Mouse (Mus musculus) G1E (cell line): Measurements from ENCODE around the gene Tma7.

Experiments
- CTCF ChIP-seq: IDR thresholded peaks from 2 replicates; pipeline ENCODE4 v1.5.1; 2012; ENCODE audit warnings: low read depth, low read length, inconsistent platforms, mixed read lengths
- GATA1 ChIP-seq: IDR thresholded peaks from 2 replicates; pipeline ENCODE4 v1.6.1; 2012; ENCODE audit warnings: borderline replicate concordance, low read length, inconsistent platforms, mixed read lengths
- GATA2 ChIP-seq: IDR thresholded peaks from 2 replicates; pipeline ENCODE4 v1.6.1; 2012; ENCODE audit warnings: low read depth, low read length, inconsistent platforms, borderline replicate concordance
- POLR2AphosphoS5 ChIP-seq: IDR thresholded peaks from 2 replicates; pipeline ENCODE4 v1.6.1; 2012; ENCODE audit warnings: low read depth, low read length, inconsistent platforms; ENCODE audit not compliant: insufficient replicate concordance
- TAL1 ChIP-seq: conservative IDR thresholded peaks from 2 replicates; pipeline ENCODE4 v1.6.1; 2012; ENCODE audit warnings: low read depth, low read length, inconsistent platforms, mixed read lengths

GRCm38 (mm10) chr9:109107341-109107740, 25.0 kb upstream of the Tma7 start:
- TF ChIP-seq CTCF, result no peak
- no peak for TF ChIP-seq GATA1
- no peak for TF ChIP-seq TAL1
- TF ChIP-seq POLR2AphosphoS5, result no peak
- TF ChIP-seq GATA2, result no peak
